Mouse (Mus musculus) WW6 (cell line): Measurements from ENCODE around the gene Snrnp25.

Experiments used
- DNase-seq: peaks from one replicate; pipeline ENCODE4 v3.0.0-alpha.2; 2013; ENCODE audit warnings: low read depth, low spot score

Gene Snrnp25

GRCm38 (mm10) chr11:32244064-32244463, 38.8 kb downstream of the Snrnp25 start:
- no peak for DNase-seq

DNA sequence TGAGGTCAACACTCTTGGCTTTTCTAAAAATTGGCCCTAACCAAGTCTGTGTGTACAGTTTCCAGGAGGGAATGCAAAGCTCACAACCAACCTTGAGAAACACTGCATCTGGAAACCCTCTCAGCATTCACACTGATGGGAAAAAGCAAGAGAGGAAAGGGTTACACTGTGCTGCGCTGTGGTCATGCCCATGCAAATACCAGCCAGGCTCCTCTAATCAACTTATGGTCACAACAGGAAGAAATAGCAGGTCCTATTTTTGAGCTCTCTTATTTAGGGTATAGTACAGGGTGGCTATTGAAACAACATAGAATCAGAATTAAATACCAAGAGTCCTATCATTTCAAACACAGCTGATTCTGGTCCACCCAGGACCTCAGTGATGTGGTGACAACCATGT, 39.4 kb downstream of the Snrnp25 start:
- no peak for DNase-seq

DNA sequence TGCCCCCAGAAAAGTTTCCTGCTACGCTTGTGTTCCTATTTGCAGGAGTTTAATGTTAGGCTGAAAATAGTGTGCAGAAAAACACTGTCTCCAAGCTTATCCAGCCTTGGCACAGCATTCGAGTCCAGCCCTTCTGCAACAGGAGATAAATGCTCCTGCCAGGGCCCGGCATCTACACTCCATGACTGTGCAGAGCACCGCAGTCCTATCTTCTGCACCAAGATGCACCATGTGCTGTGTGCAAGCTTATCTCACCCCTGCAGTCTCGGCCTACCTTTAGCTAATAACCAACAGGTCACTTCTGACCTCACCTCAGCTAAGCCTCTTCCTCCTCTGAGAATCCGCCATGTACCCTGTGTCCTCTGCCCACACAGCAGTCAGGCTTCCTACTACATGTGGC, 40.4 kb downstream of the Snrnp25 start:
- DNase-seq: no peak

- no peak for DNase-seq
Observed at GRCm38 (mm10) chr11:32247068-32247467, 41.9 kb downstream of the Snrnp25 start.

- DNase-seq: no peak
Observed at GRCm38 (mm10) chr11:32248350-32248749, 43.1 kb downstream of the Snrnp25 start.

DNA sequence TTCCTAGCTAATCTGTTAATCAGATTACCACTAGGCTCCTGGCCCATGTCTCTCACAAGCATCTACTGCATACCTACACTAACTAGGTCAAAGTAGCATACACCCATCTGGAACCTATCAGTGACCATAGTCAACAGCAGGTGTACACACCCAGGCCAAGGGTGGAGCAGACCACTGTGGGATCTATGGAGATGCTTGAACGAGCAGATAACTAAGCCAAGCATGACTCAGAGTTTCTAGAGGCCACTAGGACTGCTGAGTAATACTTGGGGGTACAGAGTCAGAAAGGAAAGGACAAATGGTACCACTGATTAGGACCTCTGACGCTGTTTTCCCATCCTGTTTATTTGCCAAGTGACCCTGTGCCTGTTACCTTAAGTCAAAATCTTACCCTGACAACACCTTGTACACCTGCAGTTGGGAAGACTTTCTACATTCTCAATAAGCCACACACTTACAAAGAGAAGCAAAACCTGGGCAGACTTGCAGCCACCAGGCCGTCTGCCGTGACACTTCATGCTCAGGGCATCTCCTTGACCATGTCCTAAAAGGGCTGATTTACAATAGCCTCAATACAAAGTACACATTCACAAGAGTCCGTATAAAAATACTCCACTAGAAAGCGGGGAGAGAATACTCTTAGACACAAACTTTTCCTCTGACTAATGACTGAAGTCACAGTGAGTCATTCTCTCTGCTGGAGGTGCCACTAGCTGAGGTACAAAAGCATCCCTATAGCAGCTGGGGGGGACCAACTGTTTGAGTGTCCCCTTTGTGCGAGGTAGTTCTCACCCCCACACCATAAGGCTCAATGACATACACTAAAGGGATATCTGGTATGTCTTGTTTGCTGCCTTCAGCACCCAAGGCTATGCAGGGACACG, 45.9 kb downstream of the Snrnp25 start:
- no peak for DNase-seq

DNA sequence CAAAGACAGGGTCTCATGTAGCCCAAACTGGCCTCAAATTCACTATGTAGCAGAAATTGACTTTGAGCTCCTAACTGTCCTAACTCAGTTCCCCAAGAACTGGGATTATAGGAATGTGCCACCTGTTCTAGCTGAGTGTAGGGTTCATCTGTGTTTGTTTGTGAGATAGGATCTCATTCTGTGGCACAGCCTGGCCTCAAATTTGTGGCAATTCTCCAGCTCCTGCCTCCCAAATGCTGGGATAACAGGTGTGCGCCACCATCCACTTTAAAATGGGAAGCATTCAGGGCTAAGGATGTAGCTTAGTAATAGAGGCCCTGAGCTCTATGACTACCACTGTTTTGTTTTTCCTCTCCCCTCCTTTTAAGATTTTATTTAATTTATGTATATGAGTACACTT, 47.9 kb downstream of the Snrnp25 start:
- no peak for DNase-seq

GRCm38 (mm10) chr11:32256146-32256545, 50.9 kb downstream of the Snrnp25 start:
- no peak for DNase-seq

DNA sequence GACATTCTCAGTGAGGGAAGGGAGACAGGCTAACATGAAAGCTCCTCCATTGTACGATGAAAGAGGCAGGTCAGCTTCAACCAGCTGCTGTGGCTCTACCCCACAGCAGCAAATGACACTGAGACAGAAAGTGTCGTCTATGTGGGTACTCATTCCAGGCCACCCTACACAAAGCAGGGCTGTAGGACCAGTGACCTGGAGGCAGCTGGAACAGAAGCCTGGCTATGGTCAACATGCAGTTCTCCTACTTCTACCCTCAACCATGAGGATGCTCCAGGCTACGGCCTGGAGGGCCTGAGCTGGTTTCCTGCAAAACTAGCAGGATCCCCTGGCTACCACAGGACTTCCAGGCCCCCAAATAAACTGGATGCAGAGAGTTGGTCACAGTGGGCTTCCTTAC, 51.4 kb downstream of the Snrnp25 start:
- DNase-seq: no peak
